Mouse (Mus musculus) small intestine, adult 2 months (tissue): ENCODE data around the gene Gm14862.

Source experiments
- CTCF ChIP-seq: fragments of 200-500 bp; IDR thresholded peaks from 2 replicates; pipeline ENCODE4 v1.5.1; 2012; ENCODE audit warnings: low read depth, mild to moderate bottlenecking, control low read depth, inconsistent platforms, low read length, moderate library complexity, mixed read lengths; ENCODE audit not compliant: insufficient replicate concordance, insufficient read length; ENCODE audit errors: extremely low read depth
- POLR2A ChIP-seq: fragments of 200-500 bp; IDR thresholded peaks from 2 replicates; pipeline ENCODE4 v1.6.1; 2012; ENCODE audit warnings: low read depth, mild to moderate bottlenecking, control low read depth, inconsistent platforms, low read length, moderate library complexity

GRCm38 (mm10) chrX:9273377-9274002 is 16.8 kb upstream of the Gm14862 start:
- TF ChIP-seq CTCF (no peak), POLR2A (no peak)
